Mouse (Mus musculus) C2C12 (cell line): Measurements from ENCODE around the gene Nsg2. TPM values are rescaled to one million over a fixed set of nuclear protein-coding genes. Genes with fewer than 3 reads are reported as not detected.
"Not testable (repeated sequence)": the region's sequence is repeated elsewhere in the genome, so short reads cannot be mapped to it uniquely, and the experiment has no call there.

Experiments
- H3K27me3 ChIP-seq: one replicate; pipeline ENCODE4 v1.6.1; 2011; ENCODE audit not compliant: control insufficient read depth, insufficient read depth, insufficient read length
- H3K36me3 ChIP-seq: one replicate; pipeline ENCODE4 v1.6.1; 2011; ENCODE audit not compliant: control insufficient read depth, insufficient read depth
- H3K4me3 ChIP-seq: one replicate; pipeline ENCODE4 v1.5.1; 2011; ENCODE audit warnings: mild to moderate bottlenecking, control low read depth; ENCODE audit not compliant: poor library complexity, insufficient read depth, severe bottlenecking
- H3K79me2 ChIP-seq: one replicate; pipeline ENCODE4 v1.6.1; 2011; ENCODE audit not compliant: control insufficient read depth, insufficient read depth
- H3K79me3 ChIP-seq: one replicate; pipeline ENCODE4 v1.6.1; 2011; ENCODE audit warnings: low read depth, control low read depth
- H3ac ChIP-seq: one replicate; pipeline ENCODE3; 2011; ENCODE audit warnings: low read depth; ENCODE audit not compliant: control insufficient read depth, insufficient read length
- CEBPB ChIP-seq: IDR thresholded peaks from one replicate; pipeline ENCODE4 v1.6.1; 2011; ENCODE audit warnings: low read depth, mild to moderate bottlenecking, control low read depth, moderate library complexity
- CTCF ChIP-seq: IDR thresholded peaks from one replicate; pipeline ENCODE4 v1.5.1; 2011; ENCODE audit not compliant: control insufficient read depth, insufficient read depth, insufficient read length
- FOSL1 ChIP-seq: IDR thresholded peaks from one replicate; pipeline ENCODE4 v1.8.0; 2011; ENCODE audit warnings: mild to moderate bottlenecking, low read length; ENCODE audit not compliant: poor library complexity, insufficient read depth, severe bottlenecking
- MAX ChIP-seq: IDR thresholded peaks from one replicate; pipeline ENCODE4 v1.6.1; 2011; ENCODE audit warnings: mild to moderate bottlenecking, control low read depth
- MYOD1 ChIP-seq: IDR thresholded peaks from one replicate; pipeline ENCODE4 v1.6.1; 2011; ENCODE audit warnings: low read depth; ENCODE audit not compliant: control insufficient read depth, insufficient read length
- MYOG ChIP-seq: IDR thresholded peaks from one replicate; pipeline ENCODE4 v1.6.1; 2011; ENCODE audit not compliant: control insufficient read depth, insufficient read length; ENCODE audit errors: extremely low read depth
- USF1 ChIP-seq: IDR thresholded peaks from one replicate; pipeline ENCODE4 v1.6.1; 2011; ENCODE audit warnings: low read depth, mild to moderate bottlenecking, control low read depth, moderate library complexity
- polyA plus RNA-seq: library from polyadenylated mRNA; unstranded; fragments of >200 nt; fragmentation: generic; extraction: Trizol; gene quantifications from one replicate; pipeline ENCODE4 v1.2.1, GENCODE M21; 2012; ENCODE audit warnings: missing spikeins

Nsg2 gene
- polyA plus RNA-seq, 1 experiment = not detected

DNA sequence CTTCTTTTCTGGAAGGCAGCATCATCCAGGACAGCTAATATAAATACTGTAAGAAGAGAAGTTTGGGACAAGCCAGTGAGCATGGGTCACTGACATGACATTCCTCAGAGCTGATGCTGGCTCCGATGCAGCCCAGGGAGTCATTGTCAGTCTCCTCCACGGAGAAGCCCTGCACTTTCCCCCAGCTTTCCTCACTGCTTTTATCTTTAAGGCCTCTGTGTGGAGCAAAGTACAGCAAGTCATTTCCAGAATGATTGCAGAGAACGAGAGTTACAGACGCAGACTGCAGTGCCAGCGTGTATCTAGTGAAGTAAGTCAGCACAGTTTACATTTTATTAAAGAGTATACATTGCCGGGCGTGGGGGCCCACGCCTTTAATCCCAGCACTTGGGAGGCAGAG is 25.4 kb upstream of the Nsg2 start:
- H3K36me3 ChIP-seq = no peaks in the 10 kb centered on the region
- no peaks in the 10 kb centered on the region for H3K79me3 ChIP-seq
- no peaks in the 10 kb centered on the region for H3K27me3 ChIP-seq
- H3K79me2 ChIP-seq = no peaks in the 10 kb centered on the region
- TF ChIP-seq CEBPB = no peak
- no peak for TF ChIP-seq FOSL1
- TF ChIP-seq CTCF = no peak
- TF ChIP-seq MAX = no peak
- TF ChIP-seq USF1 = no peak
- TF ChIP-seq MYOG = no peak
- no peak for TF ChIP-seq MYOD1
- H3ac ChIP-seq = no peak overlapping the region
- H3K4me3 ChIP-seq = no peak overlapping the region

DNA sequence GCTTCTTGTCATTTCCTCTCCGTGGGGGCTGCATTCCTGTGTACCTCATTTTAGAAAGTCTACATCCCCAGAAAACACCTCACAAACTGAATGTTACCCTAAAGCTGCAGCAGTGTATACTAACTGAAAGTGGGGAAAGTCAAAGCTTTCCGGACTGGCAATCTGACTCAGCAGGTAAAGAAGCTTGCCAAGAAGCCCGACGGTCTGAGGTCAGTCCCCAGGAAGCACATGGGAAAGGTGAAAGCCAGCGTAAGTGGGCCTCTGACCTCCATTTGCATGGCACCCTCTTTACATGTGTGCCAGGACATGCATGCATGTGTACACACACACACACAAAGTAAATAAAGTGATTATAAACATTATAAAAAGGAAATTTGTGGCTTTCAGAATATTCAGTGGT is 24.6 kb upstream of the Nsg2 start:
- Histone ChIP-seq H3K36me3 (no peaks in the 10 kb centered on the region), H3ac (no peak overlapping the region), H3K27me3 (no peaks in the 10 kb centered on the region), H3K79me2 (no peaks in the 10 kb centered on the region), H3K79me3 (no peaks in the 10 kb centered on the region), H3K4me3 (no peak overlapping the region)
- no peak for TF ChIP-seq CTCF
- no peak for TF ChIP-seq MYOD1
- no peak for TF ChIP-seq USF1
- TF ChIP-seq CEBPB = no peak
- no peak for TF ChIP-seq FOSL1
- no peak for TF ChIP-seq MYOG
- no peak for TF ChIP-seq MAX

DNA sequence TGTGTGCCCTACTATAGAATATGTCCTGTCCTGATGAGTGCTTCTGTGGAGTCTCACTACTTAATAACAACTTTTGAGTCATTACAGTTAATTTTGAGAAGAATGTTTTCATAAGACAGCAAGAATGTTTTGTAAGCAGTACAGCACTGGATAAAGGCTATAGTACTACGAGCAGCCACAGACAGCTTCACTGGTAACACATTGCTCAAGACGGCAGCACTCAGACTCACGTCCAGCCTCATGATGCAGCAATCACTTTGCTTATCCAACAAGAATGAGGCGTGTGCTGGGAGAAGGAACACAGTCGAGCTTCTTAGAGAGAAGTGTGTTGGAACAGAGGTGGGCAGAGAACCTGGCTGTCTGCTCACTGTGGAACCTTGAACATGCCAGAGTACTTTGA is 24.1 kb upstream of the Nsg2 start:
- Histone ChIP-seq H3K27me3 (no peaks in the 10 kb centered on the region), H3K79me2 (no peaks in the 10 kb centered on the region), H3K79me3 (no peaks in the 10 kb centered on the region), H3K36me3 (no peaks in the 10 kb centered on the region), H3K4me3 (no peak overlapping the region), H3ac (no peak overlapping the region)
- TF ChIP-seq CEBPB (no peak), MAX (no peak), FOSL1 (no peak), MYOG (no peak), MYOD1 (no peak), USF1 (no peak), CTCF (no peak)

DNA sequence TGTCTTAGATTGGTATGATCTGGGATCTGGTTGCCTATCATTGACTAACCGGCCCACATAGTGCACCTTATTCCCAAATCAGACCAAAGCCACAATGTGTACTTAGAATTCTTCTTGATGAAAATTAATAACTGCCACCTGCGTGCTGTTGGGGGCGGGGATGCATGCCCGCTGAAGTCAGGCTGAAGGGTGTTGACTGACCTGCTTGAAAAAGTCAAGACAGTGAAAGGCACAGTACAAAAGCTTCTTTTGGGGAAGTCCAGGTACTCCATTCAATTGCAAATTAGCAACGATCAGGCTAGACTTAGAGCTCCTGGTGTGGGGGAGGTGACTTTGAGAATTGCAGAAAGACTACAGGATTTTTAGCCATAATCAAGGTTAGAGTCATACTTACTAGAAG is 20.2 kb upstream of the Nsg2 start:
- H3K4me3 ChIP-seq, H3K79me2 ChIP-seq, H3K79me3 ChIP-seq, H3K36me3 ChIP-seq, H3ac ChIP-seq, H3K27me3 ChIP-seq: not testable (repeated sequence)

DNA sequence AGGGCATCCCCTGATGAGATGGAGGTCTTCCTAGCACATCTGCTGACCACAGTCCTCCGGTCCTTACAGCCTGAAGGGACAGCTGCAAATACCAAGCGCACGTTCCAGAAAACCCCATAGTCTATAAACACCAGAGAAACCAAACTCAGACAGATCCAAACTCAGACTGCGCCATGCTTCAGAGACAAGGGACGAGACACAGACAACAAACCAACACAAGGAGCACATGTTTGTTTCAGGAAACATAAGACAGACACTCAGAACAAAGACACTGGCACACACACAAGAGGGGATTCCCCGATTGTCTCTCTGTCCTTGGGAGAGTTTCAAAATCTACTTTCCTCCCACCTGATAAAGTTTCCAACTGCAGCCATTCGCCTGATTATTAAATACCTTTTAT is 18.4 kb upstream of the Nsg2 start:
- H3K79me3 ChIP-seq = no peaks in the 10 kb centered on the region
- no peaks in the 10 kb centered on the region for H3K79me2 ChIP-seq
- no peak overlapping the region for H3ac ChIP-seq
- H3K4me3 ChIP-seq = no peak overlapping the region
- TF ChIP-seq FOSL1 (no peak), MYOD1 (no peak), USF1 (no peak), CEBPB (no peak), CTCF (no peak), MAX (no peak), MYOG (no peak)
- H3K36me3 ChIP-seq = no peaks in the 10 kb centered on the region
- H3K27me3 ChIP-seq = no peaks in the 10 kb centered on the region

DNA sequence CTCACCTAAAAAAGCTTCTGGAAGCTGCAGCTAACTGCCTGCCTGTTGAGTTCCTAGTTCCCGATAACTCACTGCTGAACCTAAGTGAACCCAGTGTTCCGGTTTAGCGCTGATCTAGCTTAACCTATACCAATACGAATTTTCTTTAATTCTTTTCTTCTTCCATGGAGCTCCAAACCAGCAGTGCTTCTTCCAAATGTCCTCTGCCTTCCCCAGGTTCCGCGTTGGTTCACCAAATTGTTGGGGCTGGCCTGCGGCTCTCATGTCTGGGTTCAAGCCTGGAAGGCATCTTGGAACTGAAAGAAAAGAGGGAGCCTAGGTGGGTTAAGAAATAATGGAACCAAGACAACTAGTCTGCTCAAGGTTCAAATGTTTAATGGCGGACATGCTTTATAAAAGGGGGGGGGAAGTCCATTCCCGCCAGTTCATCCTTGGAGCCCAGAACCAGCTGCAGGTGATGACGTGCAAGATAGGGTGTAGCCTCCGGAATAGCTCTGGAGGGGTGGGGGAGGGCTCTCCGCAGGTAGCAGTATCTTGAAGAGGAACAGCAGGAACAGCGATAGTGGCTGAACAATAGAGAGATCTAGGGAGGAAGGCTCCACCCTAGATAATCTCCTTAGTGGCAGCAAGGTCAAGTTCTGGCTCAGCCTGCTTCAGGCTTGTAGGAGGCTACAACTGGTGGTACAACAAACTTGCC is 17.9 kb upstream of the Nsg2 start:
- not testable (repeated sequence) for H3K79me2 ChIP-seq, H3K79me3 ChIP-seq, H3ac ChIP-seq, H3K27me3 ChIP-seq, H3K4me3 ChIP-seq, H3K36me3 ChIP-seq
